Mouse (Mus musculus) kidney, postnatal 14 days (tissue): ENCODE data around the gene Selenbp1.

Experiments
- DNase-seq: peaks from one replicate; pipeline ENCODE4 v3.0.0; 2022; ENCODE audit warnings: mixed read lengths

Gene Selenbp1

DNA sequence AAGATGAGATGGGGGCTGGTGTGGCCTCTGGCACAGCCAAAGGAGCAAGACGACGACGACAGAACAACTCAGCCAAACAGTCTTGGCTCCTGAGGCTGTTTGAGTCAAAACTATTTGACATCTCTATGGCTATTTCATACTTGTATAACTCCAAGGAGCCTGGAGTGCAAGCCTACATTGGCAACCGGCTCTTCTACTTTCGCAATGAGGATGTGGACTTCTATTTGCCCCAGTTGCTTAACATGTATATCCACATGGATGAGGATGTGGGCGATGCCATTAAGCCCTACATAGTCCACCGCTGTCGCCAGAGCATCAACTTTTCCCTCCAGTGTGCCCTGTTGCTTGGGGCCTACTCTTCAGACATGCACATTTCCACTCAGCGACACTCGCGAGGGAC, 51.5 kb downstream of the Selenbp1 start:
- DNase-seq, result no peak

GRCm38 (mm10) chr3:94985513-94985912, 52.7 kb downstream of the Selenbp1 start:
- peak; percentile 32 for DNase-seq

- DNase-seq, result peak; percentile 46
These were observed 54.7 kb downstream of the Selenbp1 start for GRCm38 (mm10) chr3:94987578-94987977.

DNA sequence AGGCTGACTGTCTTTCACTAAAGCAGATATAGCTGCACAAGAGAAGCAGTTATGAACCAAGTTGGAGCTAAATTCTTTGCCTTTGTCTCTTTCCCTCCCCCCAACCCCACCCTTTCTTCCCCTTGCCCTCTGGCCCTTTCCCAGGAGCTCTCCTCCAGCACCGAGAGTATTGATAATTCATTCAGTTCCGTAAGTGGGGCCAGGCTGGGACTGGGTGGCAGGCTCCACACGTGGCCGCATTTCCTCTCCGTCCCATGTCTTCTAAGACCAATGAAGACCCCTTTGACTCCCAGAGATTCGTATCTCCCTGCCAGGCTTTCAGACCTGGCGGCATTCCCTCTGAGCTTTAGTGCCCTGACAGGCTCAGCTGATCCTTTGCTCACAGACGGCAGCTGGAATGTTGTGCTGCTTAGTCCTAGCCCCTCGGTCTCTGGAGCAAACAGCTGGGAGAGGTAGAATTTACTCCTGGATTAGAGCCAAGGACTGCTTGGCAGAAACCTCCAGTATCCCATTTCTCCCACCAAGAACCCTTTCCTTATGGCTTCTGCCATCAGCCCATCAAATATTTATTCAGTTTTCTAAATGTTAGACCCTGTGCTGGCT, 56.4 kb downstream of the Selenbp1 start:
- no peak for DNase-seq
